Mouse (Mus musculus) thymus, postnatal 0 days (tissue): ENCODE data around the gene Fam196a. TPM values are rescaled to one million over a fixed set of nuclear protein-coding genes. Genes with fewer than 3 reads are reported as not detected.

Source experiments
- DNase-seq: peaks from one replicate; pipeline ENCODE4 v3.0.0-alpha.2; 2015; ENCODE audit warnings: low spot score
- polyA plus RNA-seq: library from polyadenylated mRNA; unstranded; fragments of >200 nt; fragmentation: Nextera tagmentation; extraction: Ambion mirVana; gene quantifications from 2 replicates; pipeline ENCODE4 v1.2.1, GENCODE M21; 2015

The Fam196a gene
- polyA plus RNA-seq, 1 experiment from 2014 or later = 0.30 TPM

- DNase-seq = no peak
These were observed 98.2 kb downstream of the Fam196a start for GRCm38 (mm10) chr7:134840066-134840465.
